Mouse (Mus musculus): Measurements from ENCODE around the gene Gm9. TPM values are rescaled to one million over a fixed set of nuclear protein-coding genes. Genes with fewer than 3 reads are reported as not detected.
"Not testable (repeated sequence)": the region's sequence is repeated elsewhere in the genome, so short reads cannot be mapped to it uniquely, and the experiment has no call there.

The Gm9 gene
- polyA plus RNA-seq (2012; rRNA removed) = not detected in 2 replicates

DNA sequence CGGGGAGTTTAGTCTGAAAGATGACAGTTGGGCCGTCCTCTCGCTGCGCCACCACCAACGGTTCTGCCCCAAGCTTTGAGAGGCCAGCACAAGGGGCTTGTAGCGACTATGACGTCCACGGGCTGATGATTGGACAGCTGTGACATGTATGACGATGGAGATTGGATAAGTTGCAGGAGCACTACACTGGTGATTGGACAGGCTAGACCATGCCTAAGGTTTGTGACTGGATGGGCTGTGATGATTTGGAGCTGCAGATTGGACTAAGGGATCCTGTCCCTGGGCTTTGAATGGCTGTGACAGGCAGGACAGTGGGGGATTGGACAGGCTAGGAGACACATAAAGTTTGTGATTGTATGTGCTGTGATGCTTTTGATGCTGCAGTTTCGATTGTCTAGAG is at the start of gene Gm9:
Gene Gm9 (minus strand): TSS at position 101 of the 400 bp plus-strand sequence.
- WGBS = 95% methylated on average over 10 of the region's 10 CpGs
- no peaks in the 10 kb centered on the region for H3K36me3 ChIP-seq (ENCODE audit: control insufficient read depth, insufficient read depth, low read length)
- no peak within 1 kb of the TSS for H3K27ac ChIP-seq (ENCODE audit: control insufficient read depth, insufficient read depth, low read length)
- DNase-seq = no peak
- H3K27me3 ChIP-seq (ENCODE audit: control insufficient read depth, insufficient read depth, low read length) = no peaks in the 10 kb centered on the region
- TF ChIP-seq CTCF (IDR thresholded peaks at IDR 0.05; ENCODE audit: borderline replicate concordance, control insufficient read depth, extremely low read depth, insufficient read depth, low read length, poor library complexity) = no peak
- TF ChIP-seq POLR2A (IDR thresholded peaks at IDR 0.05; ENCODE audit: control insufficient read depth, extremely low read depth, insufficient read depth, low read length, poor library complexity) = no peak
- no peak within 1 kb of the TSS for H3K4me3 ChIP-seq (ENCODE audit: control insufficient read depth, insufficient read depth, low read length)
- H3K4me1 ChIP-seq (replicated peaks; ENCODE audit: control insufficient read depth, insufficient read depth, low read length) = no peaks in the 10 kb centered on the region

GRCm38 (mm10) chrX:37249619-37250018 is 38.8 kb upstream of the Gm9 start, which contains the start of gene Rhox3a:
TSS of gene Rhox3a (plus strand) at chrX:37249919.
- H3K4me1 ChIP-seq (replicated peaks; ENCODE audit: control insufficient read depth, insufficient read depth, low read length); H3K27ac ChIP-seq (ENCODE audit: control insufficient read depth, insufficient read depth, low read length); H3K27me3 ChIP-seq (ENCODE audit: control insufficient read depth, insufficient read depth, low read length); DNase-seq; H3K36me3 ChIP-seq (ENCODE audit: control insufficient read depth, insufficient read depth, low read length); H3K4me3 ChIP-seq (ENCODE audit: control insufficient read depth, insufficient read depth, low read length): not testable (repeated sequence)
- WGBS = 90% methylated on average over 1 of the region's 3 CpGs

GRCm38 (mm10) chrX:37244676-37245075 is 33.8 kb upstream of the Gm9 start, which contains the start of gene Rhox2a:
TSS of gene Rhox2a (plus strand) at chrX:37244976.
- H3K4me1 ChIP-seq (replicated peaks; ENCODE audit: control insufficient read depth, insufficient read depth, low read length); H3K36me3 ChIP-seq (ENCODE audit: control insufficient read depth, insufficient read depth, low read length); H3K4me3 ChIP-seq (ENCODE audit: control insufficient read depth, insufficient read depth, low read length); DNase-seq; H3K27me3 ChIP-seq (ENCODE audit: control insufficient read depth, insufficient read depth, low read length); H3K27ac ChIP-seq (ENCODE audit: control insufficient read depth, insufficient read depth, low read length): not testable (repeated sequence)
- 90% methylated on average over 2 of the region's 9 CpGs for WGBS

- not testable (repeated sequence) for H3K4me1 ChIP-seq (replicated peaks; ENCODE audit: control insufficient read depth, insufficient read depth, low read length); DNase-seq; H3K4me3 ChIP-seq (ENCODE audit: control insufficient read depth, insufficient read depth, low read length); H3K27ac ChIP-seq (ENCODE audit: control insufficient read depth, insufficient read depth, low read length); H3K36me3 ChIP-seq (ENCODE audit: control insufficient read depth, insufficient read depth, low read length); H3K27me3 ChIP-seq (ENCODE audit: control insufficient read depth, insufficient read depth, low read length)
- 95% methylated on average over 1 of the region's 1 CpGs for WGBS
Measured at GRCm38 (mm10) chrX:37222158-37222557, 11.3 kb upstream of the Gm9 start, which contains the start of gene Rhox1. TSS of gene Rhox1 (minus strand) at chrX:37222258.

- TF ChIP-seq CTCF (IDR thresholded peaks at IDR 0.05; ENCODE audit: borderline replicate concordance, control insufficient read depth, extremely low read depth, insufficient read depth, low read length, poor library complexity) (no peak), POLR2A (IDR thresholded peaks at IDR 0.05; ENCODE audit: control insufficient read depth, extremely low read depth, insufficient read depth, low read length, poor library complexity) (no peak)
- no peaks in the 10 kb centered on the region for H3K4me1 ChIP-seq (replicated peaks; ENCODE audit: control insufficient read depth, insufficient read depth, low read length)
- H3K27ac ChIP-seq (ENCODE audit: control insufficient read depth, insufficient read depth, low read length) = no peak overlapping the region
- WGBS = 67% methylated on average over 8 of the region's 8 CpGs
- H3K4me3 ChIP-seq (ENCODE audit: control insufficient read depth, insufficient read depth, low read length) = no peak overlapping the region
- no peak for DNase-seq
- H3K27me3 ChIP-seq (ENCODE audit: control insufficient read depth, insufficient read depth, low read length) = no peaks in the 10 kb centered on the region
- no peaks in the 10 kb centered on the region for H3K36me3 ChIP-seq (ENCODE audit: control insufficient read depth, insufficient read depth, low read length)
Measured at GRCm38 (mm10) chrX:37198676-37199075, 12.2 kb downstream of the Gm9 start.

DNA sequence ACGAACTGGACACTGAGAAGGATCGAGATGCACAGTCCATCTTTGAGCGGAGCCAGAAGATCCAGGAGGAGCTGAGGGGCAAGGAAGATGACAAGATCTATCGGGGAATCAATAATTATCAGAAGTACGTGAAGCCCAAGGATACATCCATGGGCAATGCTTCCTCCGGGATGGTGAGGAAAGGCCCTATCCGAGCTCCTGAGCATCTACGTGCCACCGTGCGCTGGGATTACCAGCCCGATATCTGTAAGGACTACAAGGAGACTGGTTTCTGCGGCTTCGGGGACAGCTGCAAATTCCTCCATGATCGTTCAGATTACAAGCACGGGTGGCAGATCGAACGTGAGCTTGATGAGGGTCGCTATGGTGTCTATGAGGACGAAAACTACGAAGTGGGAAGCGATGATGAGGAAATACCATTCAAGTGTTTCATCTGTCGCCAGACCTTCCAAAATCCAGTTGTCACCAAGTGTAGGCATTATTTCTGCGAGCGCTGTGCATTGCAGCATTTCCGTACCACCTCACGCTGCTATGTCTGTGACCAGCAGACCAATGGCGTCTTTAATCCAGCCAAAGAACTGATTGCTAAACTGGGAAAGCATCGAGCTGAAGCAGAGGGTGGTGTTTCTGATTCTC is 19.0 kb downstream of the Gm9 start:
- 11% methylated on average over 28 of the region's 28 CpGs for WGBS
- peak; percentile 1 for DNase-seq
- Histone ChIP-seq H3K4me1 (replicated peaks; ENCODE audit: control insufficient read depth, insufficient read depth, low read length) (peaks cover 5% of the 10 kb centered on the region), H3K27ac (ENCODE audit: control insufficient read depth, insufficient read depth, low read length) (peak overlapping the region; percentile 29; the same call in 1 of the 2 replicates), H3K4me3 (ENCODE audit: control insufficient read depth, insufficient read depth, low read length) (peak overlapping the region; percentile 99), H3K27me3 (ENCODE audit: control insufficient read depth, insufficient read depth, low read length) (no peaks in the 10 kb centered on the region), H3K36me3 (ENCODE audit: control insufficient read depth, insufficient read depth, low read length) (no peaks in the 10 kb centered on the region)
- TF ChIP-seq POLR2A (IDR thresholded peaks at IDR 0.05; ENCODE audit: control insufficient read depth, extremely low read depth, insufficient read depth, low read length, poor library complexity) = no peak
- no peak for TF ChIP-seq CTCF (IDR thresholded peaks at IDR 0.05; ENCODE audit: borderline replicate concordance, control insufficient read depth, extremely low read depth, insufficient read depth, low read length, poor library complexity)

- DNase-seq = peak; percentile 85
- TF ChIP-seq CTCF (IDR thresholded peaks at IDR 0.05; ENCODE audit: borderline replicate concordance, control insufficient read depth, extremely low read depth, insufficient read depth, low read length, poor library complexity) (no peak), POLR2A (IDR thresholded peaks at IDR 0.05; ENCODE audit: control insufficient read depth, extremely low read depth, insufficient read depth, low read length, poor library complexity) (no peak)
- H3K4me3 ChIP-seq (ENCODE audit: control insufficient read depth, insufficient read depth, low read length) = peak within 1 kb of the TSS; percentile 99
- H3K27me3 ChIP-seq (ENCODE audit: control insufficient read depth, insufficient read depth, low read length) = no peaks in the 10 kb centered on the region
- H3K4me1 ChIP-seq (replicated peaks; ENCODE audit: control insufficient read depth, insufficient read depth, low read length) = peaks cover 5% of the 10 kb centered on the region
- WGBS = under 1% methylated on average over 62 of the region's 63 CpGs
- H3K36me3 ChIP-seq (ENCODE audit: control insufficient read depth, insufficient read depth, low read length) = no peaks in the 10 kb centered on the region
- peak within 1 kb of the TSS; percentile 29; the same call in 1 of the 2 replicates for H3K27ac ChIP-seq (ENCODE audit: control insufficient read depth, insufficient read depth, low read length)
Measured at GRCm38 (mm10) chrX:37191105-37191743, 19.6 kb downstream of the Gm9 start, which contains the start of the genes Ndufa1 and Rnf113a1. TSS of gene Ndufa1 (minus strand) at chrX:37191163. TSS of gene Rnf113a1 (plus strand) at chrX:37191245.
